In genomic region chr3:114920102-114920501, GRCm38 (mm10) we compare ENCODE assay signal across 23 mouse cellular contexts. TPM values are rescaled to one million over a fixed set of nuclear protein-coding genes. Genes with fewer than 3 reads are reported as not detected.
DNase-seq lines count a peak whose midpoint lies in the region; ATAC-seq lines count a peak whose summit lies in the region.
"Had no signal": no experiment of that assay in that cellular context is flagged by ENCODE, and none has a peak within 500 bp of the region (broad histone marks: within the 10 kb centered on the region; RNA-seq: fewer than 3 reads in every experiment).

No protein-coding gene starts in this region.

- H3K9me3 ChIP-seq in kidney, embryonic 15.5 days (replicated peaks): no peaks in the 10 kb centered on the region
- H3K9me3 ChIP-seq: embryonic facial prominence, embryonic 10.5 days; embryonic facial prominence, embryonic 12.5 days; forebrain, embryonic 13.5 days; forebrain, embryonic 15.5 days had no signal

- DNase-seq in frontal cortex, postnatal 14 days (ENCODE audit: low spot score in 2 of 2): no peak
- peak; percentile 15 for DNase-seq in right cerebral cortex, adult 18-20 months
- DNase-seq in right cerebral cortex, postnatal 36 days (ENCODE audit: low spot score in 2 of 2): no peak
- DNase-seq: adrenal gland, postnatal 10 days; adrenal gland, postnatal 25 days; B cell, adult 2 months; cerebellum, adult 11-12 months; cerebellum, adult 2 months; cerebellum, adult 9-10 months; cerebellum, postnatal 10 days; cerebellum, postnatal 25 days; forebrain, postnatal 0 days had no signal

- H3K4me1 ChIP-seq in kidney, embryonic 15.5 days: no peaks in the 10 kb centered on the region
- H3K4me1 ChIP-seq: embryonic facial prominence, embryonic 10.5 days; embryonic facial prominence, embryonic 12.5 days; forebrain, embryonic 13.5 days; forebrain, embryonic 15.5 days had no signal

- H3K27me3 ChIP-seq in kidney, embryonic 15.5 days: no peaks in the 10 kb centered on the region
- H3K27me3 ChIP-seq: CH12.LX; embryonic facial prominence, embryonic 12.5 days; forebrain, embryonic 13.5 days; forebrain, embryonic 15.5 days; Patski had no signal

- peak; percentile 79 for ATAC-seq in frontal cortex, adult (ENCODE audit: low TSS enrichment)
- no peak for ATAC-seq in kidney, embryonic 15.5 days (replicated peaks; ENCODE audit: low FRiP score)
- ATAC-seq: activated CD4-positive, CD25-positive, alpha-beta regulatory T cell, adult 4 months; CD4-positive, CD25-positive, alpha-beta regulatory T cell, adult 4 months; forebrain, embryonic 13.5 days; forebrain, embryonic 15.5 days; forebrain, postnatal 0 days; Patski had no signal

- no peak overlapping the region for H3K4me2 ChIP-seq in kidney, embryonic 15.5 days
- H3K4me2 ChIP-seq: embryonic facial prominence, embryonic 12.5 days; forebrain, embryonic 13.5 days; forebrain, embryonic 15.5 days had no signal

- no peaks in the 10 kb centered on the region for H3K36me3 ChIP-seq in kidney, embryonic 15.5 days
- H3K36me3 ChIP-seq: embryonic facial prominence, embryonic 10.5 days; embryonic facial prominence, embryonic 12.5 days; forebrain, embryonic 15.5 days; G1E had no signal

- no peak overlapping the region for H3K4me3 ChIP-seq in kidney, embryonic 15.5 days (replicated peaks)
- H3K4me3 ChIP-seq: embryonic facial prominence, embryonic 10.5 days; embryonic facial prominence, embryonic 12.5 days; forebrain, embryonic 13.5 days; forebrain, embryonic 15.5 days had no signal

- 88% methylated on average over 3 of the region's 3 CpGs for WGBS in kidney, embryonic 15.5 days

- no peak overlapping the region for H3K27ac ChIP-seq in kidney, embryonic 15.5 days
- H3K27ac ChIP-seq: embryonic facial prominence, embryonic 10.5 days; embryonic facial prominence, embryonic 12.5 days; forebrain, embryonic 13.5 days; forebrain, embryonic 15.5 days had no signal

- no peak overlapping the region for H3K9ac ChIP-seq in kidney, embryonic 15.5 days
- H3K9ac ChIP-seq: embryonic facial prominence, embryonic 12.5 days; forebrain, embryonic 13.5 days; forebrain, embryonic 15.5 days; forebrain, postnatal 0 days had no signal

RNA-seq across cellular contexts. Expression of gene Olfm3, which starts 16.2 kb away (rescaled TPM):
- 0.17 and 0.25 TPM in 2 replicates for polyA plus RNA-seq in kidney, embryonic 15.5 days (2015; fragmentation: Nextera tagmentation; extraction: Ambion mirVana)
- polyA plus RNA-seq: activated CD4-positive, CD25-positive, alpha-beta regulatory T cell, adult 4 months; CD4-positive, CD25-positive, alpha-beta regulatory T cell, adult 4 months; G1E; Patski had no signal
